In the genomic region with DNA sequence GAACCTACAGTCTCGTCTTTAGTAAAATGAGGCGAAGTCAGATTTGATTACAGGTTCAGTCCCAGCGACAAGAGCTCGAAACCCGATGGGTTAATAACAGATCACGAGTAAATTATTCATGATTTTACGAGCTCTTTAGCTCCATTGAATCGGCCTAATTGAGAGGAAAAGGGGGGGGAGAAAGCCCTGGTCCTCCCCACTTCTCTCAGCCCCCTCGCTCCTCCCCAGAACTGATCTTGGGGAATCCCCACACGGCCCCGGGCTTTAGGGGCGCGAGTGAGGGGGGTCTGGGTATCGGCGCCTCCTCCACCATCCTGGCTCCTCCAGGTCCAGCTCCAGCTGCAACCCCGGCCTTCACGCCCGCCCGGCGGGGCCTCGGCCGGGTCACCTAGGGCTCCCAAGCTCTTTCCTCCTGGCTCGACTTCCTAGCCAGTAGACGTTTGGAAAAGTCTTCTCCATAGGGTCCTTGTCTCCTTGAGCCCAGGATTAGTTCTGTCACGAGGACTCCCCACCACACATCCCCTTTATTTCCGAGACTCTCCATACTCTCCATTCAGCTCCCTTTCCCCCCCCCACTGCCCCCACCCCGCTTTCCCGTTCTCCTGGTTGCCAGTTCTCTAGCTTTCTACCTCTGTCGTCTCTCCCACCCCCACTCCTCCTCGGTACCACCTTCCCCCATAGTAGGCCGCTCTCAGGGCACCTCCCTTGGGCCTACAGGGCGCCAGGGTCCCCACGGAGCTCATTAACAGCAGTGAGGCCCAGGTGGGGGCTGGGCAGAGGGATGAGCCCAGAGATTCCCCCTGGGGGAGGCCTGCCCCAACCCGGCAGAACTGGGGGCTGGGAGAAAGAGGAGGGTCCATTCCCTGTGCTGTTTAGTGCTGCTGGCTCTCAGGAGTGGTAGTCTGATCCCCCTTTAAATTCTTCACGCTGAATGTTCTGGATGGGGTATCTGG, we compare ENCODE assay signal across 12 mouse cellular contexts. TPM values are rescaled to one million over a fixed set of nuclear protein-coding genes. Genes with fewer than 3 reads are reported as not detected.
DNase-seq lines count a peak whose midpoint lies in the region; ATAC-seq and TF ChIP-seq lines count a peak whose summit lies in the region.
"Had no signal": no experiment of that assay in that cellular context is flagged by ENCODE, and none has a peak within 500 bp of the region (broad histone marks: within the 10 kb centered on the region; RNA-seq: fewer than 3 reads in every experiment).

No protein-coding gene starts in this region.

- no peaks in the 10 kb centered on the region for H3K9me3 ChIP-seq in heart, embryonic 10.5 days
- no peaks in the 10 kb centered on the region for H3K9me3 ChIP-seq in hindbrain, embryonic 10.5 days
- no peaks in the 10 kb centered on the region for H3K9me3 ChIP-seq in liver, postnatal 0 days (ENCODE audit: low read length)

- no peak for ATAC-seq in liver, postnatal 0 days
- ATAC-seq: Patski had no signal

- H3K36me3 ChIP-seq in heart, embryonic 10.5 days: no peaks in the 10 kb centered on the region
- H3K36me3 ChIP-seq in hindbrain, embryonic 10.5 days: no peaks in the 10 kb centered on the region
- H3K36me3 ChIP-seq in liver, postnatal 0 days (replicated peaks; ENCODE audit: insufficient read depth, low read length): no peaks in the 10 kb centered on the region

- H3K4me1 ChIP-seq in heart, embryonic 10.5 days: peaks cover 25% of the 10 kb centered on the region
- H3K4me1 ChIP-seq in hindbrain, embryonic 10.5 days (replicated peaks): peaks cover 38% of the 10 kb centered on the region
- H3K4me1 ChIP-seq in liver, postnatal 0 days (ENCODE audit: insufficient read depth): no peaks in the 10 kb centered on the region

- H3K27ac ChIP-seq in heart, embryonic 10.5 days: no peak overlapping the region
- peak overlapping the region; percentile 72; the same call in 1 of the 2 replicates for H3K27ac ChIP-seq in hindbrain, embryonic 10.5 days
- no peak overlapping the region for H3K27ac ChIP-seq in liver, postnatal 0 days (ENCODE audit: low read depth)

- peaks cover 96% of the 10 kb centered on the region for H3K27me3 ChIP-seq in heart, embryonic 10.5 days (ENCODE audit: insufficient read depth, poor library complexity, severe bottlenecking)
- H3K27me3 ChIP-seq in hindbrain, embryonic 10.5 days (ENCODE audit: insufficient read depth, poor library complexity, severe bottlenecking): peaks cover 100% of the 10 kb centered on the region
- peaks cover 95% of the 10 kb centered on the region for H3K27me3 ChIP-seq in liver, postnatal 0 days (ENCODE audit: insufficient read depth, low read length)
- H3K27me3 ChIP-seq: Patski had no signal

- no peak for DNase-seq in heart, embryonic 10.5 days (ENCODE audit: low spot score)
- no peak for DNase-seq in heart, adult 9 months (ENCODE audit: low spot score in 2 of 2)
- peak; percentile 58 for DNase-seq in embryo, embryonic 10.5 days (ENCODE audit: low spot score)
- peak; percentile 61 for DNase-seq in hindbrain, embryonic 10.5 days (ENCODE audit: low spot score)
- no peak for DNase-seq in liver, postnatal 0 days
- DNase-seq in MN1 (ENCODE audit: low spot score): no peak
- no peak for DNase-seq in cerebellum, adult 11-12 months
- no peak for DNase-seq in urinary bladder, postnatal 14 days (ENCODE audit: low spot score)
- DNase-seq: lung, postnatal 10 days had no signal

- H3K4me3 ChIP-seq in heart, embryonic 10.5 days: peak overlapping the region; percentile 58
- peak overlapping the region; percentile 55 for H3K4me3 ChIP-seq in hindbrain, embryonic 10.5 days
- H3K4me3 ChIP-seq in liver, postnatal 0 days (ENCODE audit: low read depth, low read length): peak overlapping the region; percentile 29; the same call in 1 of the 2 replicates
- H3K4me3 ChIP-seq: erythroblast, embryonic 14.5 days had no signal

- no peak for TF ChIP-seq CTCF in liver, postnatal 0 days (IDR thresholded peaks at IDR 0.05; ENCODE audit: low read depth)

- H3K4me2 ChIP-seq in liver, postnatal 0 days (ENCODE audit: low read depth, low read length): peak overlapping the region; percentile 54

- 3% methylated on average over 35 of the region's 35 CpGs for WGBS in heart, embryonic 10.5 days
- under 1% methylated on average over 35 of the region's 35 CpGs for WGBS in hindbrain, embryonic 10.5 days
- 8% methylated on average over 35 of the region's 35 CpGs for WGBS in liver, postnatal 0 days (ENCODE audit: insufficient replicate concordance)

- no peak for TF ChIP-seq EP300 in liver, postnatal 0 days (IDR thresholded peaks at IDR 0.05; ENCODE audit: low read depth)

- no peak overlapping the region for H3K9ac ChIP-seq in liver, postnatal 0 days (replicated peaks)

RNA-seq across cellular contexts. Expression of gene Lhx2, which starts 18.5 kb away (rescaled TPM):
- polyA plus RNA-seq in heart, embryonic 10.5 days (2016; fragmentation: Nextera tagmentation; extraction: Ambion mirVana): 0.58 and 6.0 TPM in 2 replicates
- polyA plus RNA-seq in hindbrain, embryonic 10.5 days (2016; fragmentation: Nextera tagmentation; extraction: Ambion mirVana): 17.4 and 26.4 TPM in 2 replicates
- polyA plus RNA-seq in liver, postnatal 0 days (2015; fragmentation: Nextera tagmentation; extraction: Ambion mirVana): 1.7 and 2.8 TPM in 2 replicates
- polyA plus RNA-seq: large intestine, adult 2 months had no signal

Comparison
In these comparisons a context has a peak if more than half of its experiments do, and no peak if none do; other contexts are left out.
1. DNase-seq: peak in embryo, embryonic 10.5 days (single experiment) and hindbrain, embryonic 10.5 days (single experiment); none in heart, embryonic 10.5 days (single experiment), heart, adult 9 months (0 of 2), liver, postnatal 0 days (single experiment), MN1 (single experiment), cerebellum, adult 11-12 months (single experiment) and urinary bladder, postnatal 14 days (single experiment).
2. Peak in every context shown above with its lines, with median percentiles within 50 percentile points of each other: H3K4me3 ChIP-seq.